Mouse (Mus musculus) forebrain, embryonic 14.5 days (tissue): ENCODE results near the gene Ptges. TPM values are rescaled to one million over a fixed set of nuclear protein-coding genes. Genes with fewer than 3 reads are reported as not detected.

Source experiments
- ATAC-seq: fragments of 200-750 bp; cut with Nextera tagmentation; 2 replicates; pipeline ENCODE4 v1.8.0; 2017; ENCODE audit warnings: mild to moderate bottlenecking, moderate library complexity
- DNase-seq: peaks from one replicate; pipeline ENCODE4 v3.0.0-alpha.2; 2015; ENCODE audit warnings: low spot score
- H3K27ac ChIP-seq: fragments of 300-500 bp; sonication (generic); 2 replicates; pipeline ENCODE4 v1.5.1; 2014; ENCODE audit warnings: low read depth, mild to moderate bottlenecking, control low read depth, low read length, moderate library complexity
- H3K27me3 ChIP-seq: fragments of 300-500 bp; sonication (generic); replicated peaks from 2 replicates; pipeline ENCODE4 v1.6.1; 2014; ENCODE audit warnings: low read length, control low read depth, mixed read lengths; ENCODE audit not compliant: control insufficient read depth, insufficient read depth
- H3K36me3 ChIP-seq: fragments of 300-500 bp; sonication (generic); 2 replicates; pipeline ENCODE4 v1.6.1; 2014; ENCODE audit warnings: low read length, control low read depth; ENCODE audit not compliant: control insufficient read depth, insufficient read depth
- H3K4me1 ChIP-seq: fragments of 300-500 bp; sonication (generic); 2 replicates; pipeline ENCODE4 v1.6.1; 2014; ENCODE audit warnings: antibody characterized with exemption, low read length, control low read depth; ENCODE audit not compliant: control insufficient read depth, insufficient read depth
- H3K4me2 ChIP-seq: fragments of 300-500 bp; sonication (generic); 2 replicates; pipeline ENCODE4 v1.6.1; 2014; ENCODE audit warnings: mild to moderate bottlenecking, control low read depth, low read length
- H3K4me3 ChIP-seq: fragments of 300-500 bp; sonication (generic); 2 replicates; pipeline ENCODE4 v1.5.1; 2014; ENCODE audit warnings: low read depth, low read length, control low read depth
- H3K9ac ChIP-seq: fragments of 300-500 bp; sonication (generic); 2 replicates; pipeline ENCODE4 v1.6.1; 2014; ENCODE audit warnings: mild to moderate bottlenecking, low read length, control low read depth, moderate library complexity
- H3K9me3 ChIP-seq: fragments of 300-500 bp; sonication (generic); replicated peaks from 2 replicates; pipeline ENCODE4 v1.6.1; 2016; ENCODE audit warnings: low read length, control low read depth, mixed read lengths; ENCODE audit not compliant: control insufficient read depth
- WGBS: fragments of 180-500 bp; shearing (Covaris S2); extraction: QIAGEN DNeasy Blood & Tissue Kit; methylation state at CpG from one replicate; pipeline ENCODE4 v1.1.7; 2014; 5-methylcytosine and 5-hydroxymethylcytosine counted together
- polyA plus RNA-seq: library from polyadenylated mRNA; unstranded; fragments of >200 nt; fragmentation: Nextera tagmentation; extraction: Ambion mirVana; gene quantifications from 2 replicates; pipeline ENCODE4 v1.2.1, GENCODE M21; 2014

Ptges gene
- 2.6 and 3.3 TPM in 2 replicates for polyA plus RNA-seq

DNA sequence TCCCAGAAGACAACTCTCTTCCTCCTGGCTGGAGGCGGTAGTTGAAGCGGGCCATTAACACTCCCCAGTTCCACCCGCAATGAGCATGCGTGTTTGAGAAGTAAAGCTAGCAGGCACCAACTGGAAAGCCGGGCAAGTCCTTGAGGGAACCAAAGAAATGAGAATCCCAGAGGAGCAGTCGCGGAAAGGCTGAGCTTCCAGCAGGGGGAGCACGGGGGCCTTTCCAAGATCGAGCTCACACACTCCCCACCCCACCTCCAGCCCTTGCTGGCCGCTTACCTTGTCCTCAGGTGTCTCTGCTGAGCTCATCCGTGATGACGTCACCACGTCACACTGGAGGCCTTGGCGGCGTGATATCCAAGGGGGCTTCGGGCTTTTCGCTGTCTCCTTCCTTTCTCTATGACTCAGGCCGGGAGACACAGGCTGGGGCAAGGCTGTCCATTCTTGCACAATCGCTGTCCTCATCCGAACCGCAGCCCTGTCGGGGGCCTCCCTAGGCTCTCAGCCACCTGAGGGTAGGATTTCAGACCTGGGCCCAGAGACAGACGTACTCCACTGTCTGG lies at the start of gene Ptges:
TSS of gene Ptges (minus strand) at position 381 of the 563 bp plus-strand sequence.
- Histone ChIP-seq H3K9me3 (no peaks in the 10 kb centered on the region), H3K27me3 (no peaks in the 10 kb centered on the region), H3K9ac (peak within 1 kb of the TSS; percentile 50), H3K4me2 (peak within 1 kb of the TSS; percentile 57), H3K4me1 (no peaks in the 10 kb centered on the region), H3K36me3 (no peaks in the 10 kb centered on the region), H3K27ac (no peak within 1 kb of the TSS), H3K4me3 (peak within 1 kb of the TSS; percentile 19)
- DNase-seq = peak; percentile 82
- ATAC-seq = peak; percentile 62
- 2% methylated on average over 23 of the region's 23 CpGs for WGBS

DNA sequence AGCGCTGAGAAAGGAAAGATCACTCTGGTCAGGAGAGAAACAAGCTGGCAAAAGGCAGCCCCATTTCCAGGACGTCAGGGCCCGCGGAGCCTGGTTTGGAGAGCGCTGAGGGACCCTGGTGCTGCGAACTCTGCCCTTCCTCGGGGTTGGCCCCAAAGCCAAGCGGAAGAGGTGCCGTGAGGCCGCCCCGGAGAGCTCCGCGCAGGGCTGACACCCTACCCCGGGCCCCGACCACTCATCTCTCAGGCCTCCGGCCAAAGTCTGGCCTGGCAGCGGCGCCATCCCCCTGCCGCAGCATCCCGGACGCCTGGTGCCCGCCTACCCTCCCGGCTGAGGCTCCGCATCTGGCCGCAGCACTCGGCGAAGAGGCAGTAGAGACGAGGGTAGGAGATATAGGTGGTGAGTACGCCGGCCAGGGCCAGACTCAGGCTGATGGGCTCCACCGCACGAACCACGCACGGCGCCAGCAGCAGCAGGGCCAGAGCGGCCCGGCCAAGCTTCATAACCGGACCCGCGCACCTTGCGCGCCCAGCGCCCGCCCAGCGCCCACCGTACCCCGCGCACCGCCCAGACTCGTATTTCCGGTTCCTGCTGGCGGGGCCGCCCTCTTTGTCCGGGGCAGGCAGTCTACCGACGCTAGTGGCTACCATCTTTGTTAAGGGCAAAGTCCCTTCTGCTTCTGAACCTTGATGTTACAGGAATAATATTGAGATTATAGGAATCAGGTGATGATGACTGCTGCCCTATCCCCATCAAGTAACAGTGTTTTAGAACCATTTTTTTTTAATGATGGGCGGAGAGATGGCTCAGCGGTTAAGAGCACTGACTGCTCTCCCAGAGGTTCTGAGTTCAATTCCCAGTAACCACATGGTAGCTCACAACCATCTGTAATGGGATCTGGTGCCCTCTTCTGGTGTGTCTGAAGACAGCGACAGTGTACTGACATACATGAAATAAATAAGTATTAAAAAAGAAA lies 38.0 kb upstream of the Ptges start, which contains the start of gene Tor1a:
TSS of gene Tor1a (minus strand) at position 582 of the 976 bp plus-strand sequence.
- no peaks in the 10 kb centered on the region for H3K9me3 ChIP-seq
- peak; percentile 96 for DNase-seq

DNA sequence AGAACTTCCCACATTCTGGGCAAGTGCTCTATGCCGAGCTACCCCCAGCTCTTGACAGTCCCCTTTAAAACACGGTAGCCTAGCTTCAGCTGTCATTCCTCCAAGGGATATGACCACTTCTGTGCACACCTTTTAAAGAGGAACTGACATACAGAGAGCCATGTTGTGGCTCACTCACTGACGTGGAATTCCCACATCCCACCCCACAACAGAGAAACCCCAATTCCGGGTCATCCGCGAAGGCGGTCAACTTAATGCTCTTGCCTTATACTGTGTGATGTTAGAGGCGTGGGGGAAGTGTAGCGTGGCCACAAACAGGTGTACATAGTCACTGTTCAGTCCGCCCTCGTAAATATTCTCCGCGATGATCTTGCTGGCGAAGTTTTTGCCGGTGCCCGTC lies 37.2 kb upstream of the Ptges start:
- Histone ChIP-seq H3K4me1 (peaks cover 13% of the 10 kb centered on the region), H3K27me3 (no peaks in the 10 kb centered on the region), H3K36me3 (peaks cover 38% of the 10 kb centered on the region), H3K9me3 (no peaks in the 10 kb centered on the region), H3K4me2 (peak overlapping the region; percentile 97), H3K9ac (peak overlapping the region; percentile 95), H3K4me3 (peak overlapping the region; percentile 97), H3K27ac (no peak overlapping the region)
- WGBS = 26% methylated on average over 16 of the region's 16 CpGs
- ATAC-seq = no peak
- DNase-seq = no peak

More for the DNA sequence above, 38.0 kb upstream of the Ptges start, which contains the start of gene Tor1a:
- WGBS = 3% methylated on average over 59 of the region's 59 CpGs
- ATAC-seq = peak; percentile 97
- H3K4me2 ChIP-seq = peak within 1 kb of the TSS; percentile 97
- H3K27me3 ChIP-seq = no peaks in the 10 kb centered on the region
- H3K4me3 ChIP-seq = peak within 1 kb of the TSS; percentile 97
- H3K27ac ChIP-seq = peak within 1 kb of the TSS; percentile 70; the same call in 1 of the 2 replicates
- peaks cover 13% of the 10 kb centered on the region for H3K4me1 ChIP-seq
- peak within 1 kb of the TSS; percentile 95 for H3K9ac ChIP-seq
- peaks cover 34% of the 10 kb centered on the region for H3K36me3 ChIP-seq

DNA sequence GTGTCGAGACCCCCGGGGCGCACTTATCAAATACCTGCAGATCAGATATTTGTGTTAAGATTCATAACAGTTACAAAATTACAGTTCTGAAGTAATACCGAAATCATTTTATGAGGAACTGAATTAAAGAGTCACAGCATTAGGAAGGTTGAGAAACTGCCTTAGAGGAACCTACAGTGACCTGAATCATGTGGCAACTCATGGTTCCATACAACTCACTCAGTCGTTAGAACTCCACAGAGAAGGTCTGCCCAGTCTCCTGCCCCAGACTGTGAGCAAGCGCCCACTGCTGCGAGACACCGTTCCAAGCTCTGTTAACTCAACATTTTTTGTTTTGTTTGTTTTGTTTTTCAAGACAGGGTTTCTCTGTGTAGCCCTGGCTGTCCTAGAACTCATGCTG lies 36.0 kb upstream of the Ptges start:
- no peak for ATAC-seq
- Histone ChIP-seq H3K4me2 (no peak overlapping the region), H3K9me3 (no peaks in the 10 kb centered on the region), H3K27ac (no peak overlapping the region), H3K4me1 (peaks cover 13% of the 10 kb centered on the region), H3K27me3 (no peaks in the 10 kb centered on the region), H3K4me3 (no peak overlapping the region), H3K9ac (no peak overlapping the region), H3K36me3 (peaks cover 50% of the 10 kb centered on the region)
- DNase-seq = no peak
- 95% methylated on average over 8 of the region's 8 CpGs for WGBS

DNA sequence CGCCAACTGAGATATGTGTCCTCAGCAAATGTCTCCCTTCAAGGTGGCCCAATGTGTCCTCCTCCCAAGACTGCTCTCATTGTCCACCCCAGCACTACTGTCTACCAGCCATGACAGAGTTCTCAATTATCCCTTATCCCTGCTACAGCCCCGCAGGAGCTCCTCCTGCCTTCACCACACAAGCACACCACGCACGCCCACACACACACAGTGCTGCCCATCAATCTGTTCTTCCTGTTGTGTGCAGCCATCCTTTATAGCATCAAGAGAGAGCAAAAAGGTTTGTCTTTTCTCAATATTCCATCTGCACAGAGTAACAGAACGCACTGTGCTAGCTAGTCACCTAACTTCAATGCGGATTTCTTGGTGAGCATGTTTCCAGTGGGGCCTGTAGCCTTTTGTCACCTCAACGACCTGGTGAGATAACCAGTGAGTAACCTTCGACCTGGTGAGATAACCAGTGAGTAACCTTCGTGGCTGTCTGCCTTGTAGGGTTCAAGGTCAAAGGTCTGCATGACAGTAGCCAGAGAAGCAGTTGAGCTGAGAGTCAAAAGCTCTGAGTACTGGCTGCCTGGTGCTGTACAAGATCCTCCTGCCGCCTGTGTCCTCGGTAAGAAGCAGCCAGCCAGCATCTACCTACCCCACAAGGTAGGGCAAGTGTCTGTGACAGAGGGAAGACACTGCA lies 33.0 kb upstream of the Ptges start:
- Histone ChIP-seq H3K27me3 (no peaks in the 10 kb centered on the region), H3K4me1 (peaks cover 13% of the 10 kb centered on the region), H3K9ac (no peak overlapping the region), H3K36me3 (peaks cover 78% of the 10 kb centered on the region), H3K9me3 (no peaks in the 10 kb centered on the region), H3K4me3 (no peak overlapping the region), H3K4me2 (no peak overlapping the region), H3K27ac (no peak overlapping the region)
- 95% methylated on average over 11 of the region's 11 CpGs for WGBS
- DNase-seq (no peak), ATAC-seq (no peak)

DNA sequence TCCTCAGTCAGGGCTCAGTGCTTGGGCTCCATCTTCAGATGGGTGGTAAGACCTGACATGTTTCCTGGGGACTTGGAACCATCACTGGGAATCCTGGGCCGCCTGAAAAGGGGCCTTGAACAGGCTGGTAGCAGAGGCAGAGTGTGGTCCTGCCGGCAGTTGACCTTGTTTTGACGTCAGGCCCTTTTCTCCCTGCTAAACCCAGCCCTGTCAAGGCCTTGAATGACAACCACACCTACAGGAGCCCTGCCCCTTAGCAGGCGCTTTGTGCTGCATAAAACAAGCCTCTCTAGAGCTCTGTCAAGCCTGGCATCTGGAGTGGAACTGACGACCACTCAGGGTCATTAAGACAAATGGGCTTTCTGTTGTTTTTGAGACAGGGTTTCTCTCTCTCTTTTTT lies 30.2 kb upstream of the Ptges start:
- Histone ChIP-seq H3K9ac (no peak overlapping the region), H3K36me3 (peaks cover 99% of the 10 kb centered on the region), H3K27ac (no peak overlapping the region), H3K4me1 (0 out of 2 replicates have a peak, but pooled peaks cover 2% of the 10 kb centered on the region), H3K4me3 (no peak overlapping the region), H3K9me3 (no peaks in the 10 kb centered on the region), H3K27me3 (no peaks in the 10 kb centered on the region), H3K4me2 (no peak overlapping the region)
- no peak for ATAC-seq
- WGBS = 48% methylated on average over 5 of the region's 5 CpGs
- no peak for DNase-seq

DNA sequence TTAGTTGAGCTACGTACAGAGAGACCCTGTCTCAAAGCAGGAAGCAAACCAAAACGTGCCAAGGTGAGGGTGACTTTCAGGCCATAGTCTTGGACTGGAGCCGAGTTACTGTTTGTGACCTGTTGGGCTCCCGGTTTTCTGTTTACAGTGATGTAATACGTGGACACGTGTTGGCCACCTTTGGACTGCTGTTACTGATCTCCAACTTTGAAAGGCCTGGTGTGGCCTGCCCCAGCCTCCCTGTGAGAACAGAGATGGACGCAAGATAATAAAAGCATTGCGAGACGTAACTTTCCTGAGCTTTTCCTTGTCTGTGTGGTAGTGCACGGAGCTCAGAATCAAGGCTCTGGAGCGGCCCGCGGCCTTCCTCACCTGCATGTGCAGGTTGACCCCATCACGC lies 29.1 kb upstream of the Ptges start:
- Histone ChIP-seq H3K4me1 (peaks cover 11% of the 10 kb centered on the region), H3K9me3 (no peaks in the 10 kb centered on the region), H3K9ac (no peak overlapping the region), H3K27ac (no peak overlapping the region), H3K36me3 (peaks cover 91% of the 10 kb centered on the region), H3K4me2 (no peak overlapping the region), H3K4me3 (no peak overlapping the region), H3K27me3 (no peaks in the 10 kb centered on the region)
- 96% methylated on average over 14 of the region's 14 CpGs for WGBS
- no peak for DNase-seq
- ATAC-seq = no peak

DNA sequence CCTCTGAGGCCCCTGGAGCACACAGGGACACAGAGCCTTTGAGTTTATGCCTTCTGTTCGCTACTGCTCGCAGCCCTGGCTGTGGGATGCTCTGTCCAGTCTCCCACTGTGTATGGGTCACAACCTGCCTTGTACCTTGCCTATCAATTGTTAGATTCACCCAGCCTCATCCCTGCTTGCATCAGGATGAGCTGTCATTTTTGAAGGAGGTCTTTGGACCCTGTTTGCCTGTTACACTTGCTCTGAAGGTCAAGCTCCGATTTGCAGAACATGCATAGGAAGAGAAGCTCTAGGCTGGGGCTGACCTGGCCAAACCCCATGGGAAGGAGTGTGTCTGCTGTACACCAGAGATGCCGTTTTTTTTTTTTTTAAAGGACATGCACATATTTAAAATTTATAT lies 27.8 kb upstream of the Ptges start:
- ATAC-seq = no peak
- Histone ChIP-seq H3K4me2 (no peak overlapping the region), H3K4me1 (peaks cover 15% of the 10 kb centered on the region), H3K36me3 (peaks cover 78% of the 10 kb centered on the region), H3K9me3 (no peaks in the 10 kb centered on the region), H3K9ac (no peak overlapping the region), H3K27ac (no peak overlapping the region), H3K4me3 (no peak overlapping the region), H3K27me3 (no peaks in the 10 kb centered on the region)
- no peak for DNase-seq
- WGBS = 90% methylated on average over 4 of the region's 4 CpGs
